Mouse (Mus musculus) forebrain, embryonic 10.5 days (tissue): ENCODE measurements around the gene Gm49403. TPM values are rescaled to one million over a fixed set of nuclear protein-coding genes. Genes with fewer than 3 reads are reported as not detected.

Source experiments
- DNase-seq: peaks from one replicate; pipeline ENCODE4 v3.0.0-alpha.2; 2017; ENCODE audit warnings: low spot score; ENCODE audit errors: extremely low spot score
- H3K27ac ChIP-seq: fragments of 300-500 bp; sonication (generic); 2 replicates; pipeline ENCODE4 v1.5.1; 2016; ENCODE audit warnings: mild to moderate bottlenecking
- H3K27me3 ChIP-seq: fragments of 300-500 bp; sonication (generic); 2 replicates; pipeline ENCODE4 v1.6.1; 2016; ENCODE audit warnings: mild to moderate bottlenecking; ENCODE audit not compliant: poor library complexity, severe bottlenecking
- H3K36me3 ChIP-seq: fragments of 300-500 bp; sonication (generic); replicated peaks from 2 replicates; pipeline ENCODE4 v1.6.1; 2016; ENCODE audit warnings: mild to moderate bottlenecking, moderate library complexity
- H3K4me1 ChIP-seq: fragments of 300-500 bp; sonication (generic); 2 replicates; pipeline ENCODE4 v1.6.1; 2016
- H3K4me3 ChIP-seq: fragments of 300-500 bp; sonication (generic); 2 replicates; pipeline ENCODE4 v1.5.1; 2016; ENCODE audit warnings: mild to moderate bottlenecking, moderate library complexity
- H3K9me3 ChIP-seq: fragments of 300-500 bp; sonication (generic); 2 replicates; pipeline ENCODE4 v1.6.1; 2016; ENCODE audit warnings: mild to moderate bottlenecking, moderate library complexity
- WGBS: fragments of 180-500 bp; shearing (Covaris S2); methylation state at CpG from one replicate; pipeline ENCODE4 v1.1.7; 2016; 5-methylcytosine and 5-hydroxymethylcytosine counted together
- microRNA-seq: library from miRNA; unstranded; fragments of <30 nt; microRNA quantifications from one replicate; pipeline ENCODE4, GENCODE M21; 2017
- polyA plus RNA-seq: library from polyadenylated mRNA; unstranded; fragments of >200 nt; fragmentation: Nextera tagmentation; extraction: Ambion mirVana; gene quantifications from 2 replicates; pipeline ENCODE4 v1.2.1, GENCODE M21; 2016

The Gm49403 gene
- polyA plus RNA-seq, 1 experiment from 2014 or later = not detected

DNA sequence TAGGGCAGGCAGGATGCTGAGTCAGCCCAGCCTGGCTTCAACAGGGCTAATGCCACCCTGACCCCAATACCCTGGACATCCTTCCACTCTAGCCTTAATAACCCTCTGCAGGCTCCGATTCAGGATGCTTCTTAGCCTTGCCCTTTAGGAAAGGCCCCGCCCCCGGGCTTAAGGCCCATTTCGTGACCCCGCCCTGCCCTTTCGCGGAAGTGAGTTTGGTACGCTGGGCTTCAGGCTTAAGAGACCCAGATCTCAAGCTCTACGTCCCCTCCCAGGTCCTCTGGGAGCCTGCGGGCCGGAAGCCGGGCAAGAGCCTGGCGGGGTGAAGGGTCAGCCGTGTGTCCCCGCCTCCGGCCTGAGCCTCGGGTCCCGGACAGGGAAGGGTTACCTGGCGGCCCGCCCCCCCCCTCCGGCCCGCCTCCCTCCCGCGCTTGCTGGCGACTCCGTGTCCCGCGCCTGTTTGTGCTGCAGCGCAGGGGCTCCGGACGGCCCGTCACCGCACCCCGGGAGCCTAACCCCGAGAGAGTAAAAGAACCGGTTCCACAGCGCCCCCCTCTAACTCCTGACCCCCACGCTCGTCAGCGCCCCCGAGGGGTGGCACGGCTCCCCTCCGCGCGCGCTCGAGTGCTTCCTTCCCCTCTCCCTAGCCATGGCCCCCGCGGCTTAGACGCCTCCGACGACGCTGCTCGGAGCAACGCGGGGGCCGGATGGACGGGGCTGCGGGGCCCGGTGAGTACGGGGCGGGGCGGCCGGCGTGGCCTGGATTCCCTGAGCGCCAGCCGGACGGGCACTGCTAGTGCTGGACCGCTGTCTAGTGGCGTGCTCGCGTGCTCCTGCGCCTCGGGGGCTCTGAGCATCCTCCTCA, 45.7 kb downstream of the Gm49403 start, which contains the start of the genes Rom1 and Eml3:
Rom1 (minus strand) TSS at position 133 of the 865 bp plus-strand sequence.
Eml3 (plus strand) TSS at position 329 of the 865 bp plus-strand sequence.
- DNase-seq = peak; percentile 75
- H3K4me1 ChIP-seq = peaks cover 28% of the 10 kb centered on the region
- no peaks in the 10 kb centered on the region for H3K9me3 ChIP-seq
- under 1% methylated on average over 58 of the region's 74 CpGs for WGBS
- no peaks in the 10 kb centered on the region for H3K27me3 ChIP-seq
- peak within 1 kb of the TSS; percentile 89 for H3K27ac ChIP-seq
- peak within 1 kb of the TSS; percentile 77 for H3K4me3 ChIP-seq
- peaks cover 62% of the 10 kb centered on the region for H3K36me3 ChIP-seq

DNA sequence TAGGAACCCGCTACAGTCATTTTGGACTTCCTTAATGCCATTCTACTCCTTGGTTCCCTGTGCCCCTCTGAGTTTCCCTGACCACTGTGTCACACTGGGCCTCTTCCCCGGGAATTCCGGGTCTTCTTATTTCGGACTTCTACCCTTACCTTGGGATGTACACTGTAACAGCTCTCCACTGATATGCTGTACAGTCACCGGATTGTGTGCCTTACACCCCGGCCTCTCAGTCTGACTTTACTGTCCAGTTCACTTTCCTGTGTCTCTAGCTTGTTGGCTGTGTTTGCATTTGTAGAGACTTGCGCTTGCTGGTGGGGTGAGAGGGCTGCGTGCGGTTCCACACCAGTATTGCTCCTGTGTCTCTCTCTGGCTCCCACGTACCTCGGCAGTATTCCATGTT, 46.4 kb downstream of the Gm49403 start:
- peak overlapping the region; percentile 89 for H3K27ac ChIP-seq
- H3K4me1 ChIP-seq = peaks cover 28% of the 10 kb centered on the region
- H3K36me3 ChIP-seq = peaks cover 65% of the 10 kb centered on the region
- H3K4me3 ChIP-seq = peak overlapping the region; percentile 77
- H3K9me3 ChIP-seq = no peaks in the 10 kb centered on the region
- H3K27me3 ChIP-seq = no peaks in the 10 kb centered on the region
- 14% methylated on average over 11 of the region's 11 CpGs for WGBS
- no peak for DNase-seq

DNA sequence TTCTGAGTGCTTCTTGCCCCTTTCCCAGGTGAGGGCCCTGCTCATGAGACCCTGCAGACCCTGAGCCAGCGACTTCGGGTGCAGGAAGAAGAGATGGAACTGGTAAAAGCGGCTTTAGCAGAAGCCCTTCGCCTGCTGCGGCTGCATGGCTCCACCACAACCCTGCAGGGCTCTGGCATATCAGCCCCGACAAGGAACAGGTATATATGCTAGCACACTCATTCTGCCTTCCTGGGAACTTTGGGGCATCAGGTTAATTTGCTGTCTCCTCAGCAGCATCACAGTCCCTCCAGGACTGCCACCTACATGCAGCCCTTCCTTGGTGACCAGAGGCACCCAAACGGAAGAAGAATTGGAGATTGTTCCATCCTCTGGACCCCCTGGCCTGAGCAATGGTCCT, 47.0 kb downstream of the Gm49403 start:
- Histone ChIP-seq H3K9me3 (no peaks in the 10 kb centered on the region), H3K27me3 (no peaks in the 10 kb centered on the region), H3K4me3 (peak overlapping the region; percentile 77), H3K36me3 (peaks cover 65% of the 10 kb centered on the region), H3K4me1 (peaks cover 28% of the 10 kb centered on the region), H3K27ac (0 out of 2 replicates have a peak overlapping the region, but pooled peaks have one; percentile 89)
- WGBS = 83% methylated on average over 7 of the region's 7 CpGs
- no peak for DNase-seq

DNA sequence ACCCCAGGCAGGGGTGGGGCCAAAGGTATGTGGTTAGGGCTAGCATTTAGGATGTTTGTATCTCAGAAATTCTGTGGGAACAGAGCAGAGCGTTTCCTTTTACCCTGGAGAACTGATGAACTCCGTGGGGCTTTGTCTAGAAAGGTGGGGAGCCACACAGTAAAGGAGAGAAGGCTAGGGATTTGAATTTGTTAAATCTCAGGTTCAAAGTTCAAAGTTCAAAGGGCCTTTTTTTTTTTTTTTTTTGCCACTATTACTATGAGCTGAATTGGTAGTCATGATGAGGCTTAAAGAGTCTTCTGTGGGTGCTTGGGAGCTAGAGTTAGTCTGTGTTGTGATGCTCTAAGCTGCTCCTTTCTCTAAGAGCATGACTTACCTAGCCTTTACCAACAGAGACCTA, 53.0 kb downstream of the Gm49403 start:
- Histone ChIP-seq H3K4me1 (peaks cover 15% of the 10 kb centered on the region), H3K9me3 (no peaks in the 10 kb centered on the region), H3K27me3 (no peaks in the 10 kb centered on the region), H3K27ac (no peak overlapping the region), H3K4me3 (no peak overlapping the region), H3K36me3 (peaks cover 69% of the 10 kb centered on the region)
- 84% methylated on average over 2 of the region's 2 CpGs for WGBS
- no peak for DNase-seq

Small RNAs within 50 kb of the gene (microRNA-seq; reads per million reads assigned to microRNA genes)
- not detected for gene Mir5136

Other genes starting within 250 kb of the Gm49403 start
- not detected in 2 replicates for gene Chrm1, start 220.1 kb upstream of the Gm49403 start, polyA plus RNA-seq
- gene Slc3a2, start 160.6 kb upstream of the Gm49403 start, polyA plus RNA-seq = 136 and 149 TPM in 2 replicates
- gene Wdr74, start 148.1 kb upstream of the Gm49403 start, polyA plus RNA-seq = 120 and 126 TPM in 2 replicates
- gene 1700092M07Rik, start 143.2 kb upstream of the Gm49403 start, polyA plus RNA-seq = 3.4 and 3.7 TPM in 2 replicates
- 86.8 and 87.8 TPM in 2 replicates for gene Stx5a, start 142.5 kb upstream of the Gm49403 start, polyA plus RNA-seq
- 254 and 275 TPM in 2 replicates for gene Nxf1, start 126.9 kb upstream of the Gm49403 start, polyA plus RNA-seq
- 170 TPM in 2 replicates for gene Tmem223, start 112.9 kb upstream of the Gm49403 start, polyA plus RNA-seq
- gene Tmem179b, start 109.5 kb upstream of the Gm49403 start, polyA plus RNA-seq = 47.4 and 49.5 TPM in 2 replicates
- gene Taf6l, start 97.5 kb upstream of the Gm49403 start, polyA plus RNA-seq = 48.6 and 49.4 TPM in 2 replicates
- gene Polr2g, start 85.4 kb upstream of the Gm49403 start, polyA plus RNA-seq = 173 and 180 TPM in 2 replicates
- 6.6 and 6.8 TPM in 2 replicates for gene Zbtb3, start 81.4 kb upstream of the Gm49403 start, polyA plus RNA-seq
- gene Ttc9c, start 64.6 kb upstream of the Gm49403 start, polyA plus RNA-seq = 82.5 and 85.5 TPM in 2 replicates
- 4.9 and 5.4 TPM in 2 replicates for gene Hnrnpul2, start 63.9 kb upstream of the Gm49403 start, polyA plus RNA-seq
- not detected in 2 replicates for gene AC129217.1, start 54.2 kb upstream of the Gm49403 start, polyA plus RNA-seq
- gene Bscl2, start 46.5 kb upstream of the Gm49403 start, polyA plus RNA-seq = 47.0 and 48.0 TPM in 2 replicates
- 27.8 and 31.7 TPM in 2 replicates for gene Gng3, start 44.7 kb upstream of the Gm49403 start, polyA plus RNA-seq
- 0.36 and 0.99 TPM in 2 replicates for gene Lrrn4cl, start 33.2 kb upstream of the Gm49403 start, polyA plus RNA-seq
- gene Ubxn1, start 12.4 kb upstream of the Gm49403 start, polyA plus RNA-seq = 208 and 212 TPM in 2 replicates
- gene Uqcc3, start 3.0 kb upstream of the Gm49403 start, polyA plus RNA-seq = 53.2 and 55.5 TPM in 2 replicates
- 125 and 130 TPM in 2 replicates for gene Lbhd1, start 198 bp upstream of the Gm49403 start, polyA plus RNA-seq
- gene 1810009A15Rik, start 4.9 kb downstream of the Gm49403 start, polyA plus RNA-seq = 178 and 183 TPM in 2 replicates
- gene Gm49416, start 5.0 kb downstream of the Gm49403 start, polyA plus RNA-seq = 0.20 and 0.37 TPM in 2 replicates
- 59.9 and 61.4 TPM in 2 replicates for gene Ints5, start 9.1 kb downstream of the Gm49403 start, polyA plus RNA-seq
- 118 and 121 TPM in 2 replicates for gene Ganab, start 14.1 kb downstream of the Gm49403 start, polyA plus RNA-seq
- gene B3gat3, start 36.4 kb downstream of the Gm49403 start, polyA plus RNA-seq = 49.6 and 52.2 TPM in 2 replicates
- gene Rom1, start 45.4 kb downstream of the Gm49403 start, polyA plus RNA-seq = 3.7 and 3.9 TPM in 2 replicates
- 24.0 and 25.7 TPM in 2 replicates for gene Eml3, start 45.6 kb downstream of the Gm49403 start, polyA plus RNA-seq
- gene Mta2, start 57.9 kb downstream of the Gm49403 start, polyA plus RNA-seq = 202 and 206 TPM in 2 replicates
- 40.2 and 49.1 TPM in 2 replicates for gene Tut1, start 69.9 kb downstream of the Gm49403 start, polyA plus RNA-seq
- 559 and 563 TPM in 2 replicates for gene Eef1g, start 83.1 kb downstream of the Gm49403 start, polyA plus RNA-seq
- gene Ahnak, start 105.4 kb downstream of the Gm49403 start, polyA plus RNA-seq = 6.5 and 7.1 TPM in 2 replicates
- not detected in 2 replicates for gene Scgb1a1, start 204.0 kb downstream of the Gm49403 start, polyA plus RNA-seq